Comparison of ENCODE assay signal across 9 mouse cellular contexts in genomic region chr8:94986676-94987075, GRCm38 (mm10). TPM values are rescaled to one million over a fixed set of nuclear protein-coding genes. Genes with fewer than 3 reads are reported as not detected.
A peak's percentile ranks its signal among the peaks of the same experiment; 100 is the strongest.
DNase-seq lines count a peak whose midpoint lies in the region; ATAC-seq lines count a peak whose summit lies in the region.
"Had no signal": no experiment of that assay in that cellular context is flagged by ENCODE, and none has a peak within 500 bp of the region (broad histone marks: within the 10 kb centered on the region; RNA-seq: fewer than 3 reads in every experiment).

No protein-coding gene starts in this region.

- peak; percentile 96 for DNase-seq in heart, adult 11 months
- DNase-seq in heart, postnatal 36 days = no peak
- DNase-seq in 416B (ENCODE audit: low read depth) = peak; percentile 66
- peak; percentile 27 to 53 for DNase-seq in kidney, postnatal 4 days
- no peak for DNase-seq in thymus, postnatal 4 days
- no peak for DNase-seq in gastrocnemius, postnatal 10 days

- peak overlapping the region; percentile 13; the same call in 1 of the 2 replicates for H3K4me2 ChIP-seq in midbrain, embryonic 16.5 days (ENCODE audit: low read length)

- H3K9me3 ChIP-seq in erythroblast, embryonic 14.5 days (ENCODE audit: control insufficient read depth, low read length) = no peaks in the 10 kb centered on the region
- H3K9me3 ChIP-seq in midbrain, embryonic 16.5 days (replicated peaks; ENCODE audit: control insufficient read depth, low read length, poor library complexity, severe bottlenecking) = no peaks in the 10 kb centered on the region

- WGBS in midbrain, embryonic 16.5 days = 33% methylated on average over 5 of the region's 5 CpGs

- no peak overlapping the region for H3K9ac ChIP-seq in midbrain, embryonic 16.5 days (ENCODE audit: low read depth, low read length)

- H3K27ac ChIP-seq in midbrain, embryonic 16.5 days (ENCODE audit: low read length) = no peak overlapping the region
- H3K27ac ChIP-seq: macrophage had no signal

- peaks cover 62% of the 10 kb centered on the region for H3K36me3 ChIP-seq in erythroblast, embryonic 14.5 days (ENCODE audit: control insufficient read depth)
- H3K36me3 ChIP-seq in midbrain, embryonic 16.5 days (ENCODE audit: control insufficient read depth, insufficient read depth, low read length) = no peaks in the 10 kb centered on the region

- peaks cover 99% of the 10 kb centered on the region for H3K4me1 ChIP-seq in erythroblast, embryonic 14.5 days (ENCODE audit: control insufficient read depth)
- peaks cover 32% of the 10 kb centered on the region for H3K4me1 ChIP-seq in midbrain, embryonic 16.5 days (ENCODE audit: control insufficient read depth, insufficient read depth, low read length)

- no peaks in the 10 kb centered on the region for H3K27me3 ChIP-seq in erythroblast, embryonic 14.5 days (ENCODE audit: control insufficient read depth)
- H3K27me3 ChIP-seq in midbrain, embryonic 16.5 days (ENCODE audit: control insufficient read depth, insufficient read depth, low read depth, low read length) = no peaks in the 10 kb centered on the region

- no peak for ATAC-seq in midbrain, embryonic 16.5 days

- peak overlapping the region; percentile 83 for H3K4me3 ChIP-seq in erythroblast, embryonic 14.5 days (replicated peaks)
- no peak overlapping the region for H3K4me3 ChIP-seq in midbrain, embryonic 16.5 days (ENCODE audit: low read depth, low read length)

- intact Hi-C loops in heart, postnatal 36 days (cut with DNase I) = no loop called here

RNA-seq across cellular contexts. Expression of gene Adgrg1, which starts 12.1 kb away (rescaled TPM):
- total RNA-seq in heart, postnatal 36 days (2021) = 10 to 100 TPM; 42.5 to 62.0 TPM
- 14.3 and 18.4 TPM in 2 replicates for polyA plus RNA-seq in erythroblast, embryonic 14.5 days (2012)
- polyA plus RNA-seq in midbrain, embryonic 16.5 days (2015; fragmentation: Nextera tagmentation; extraction: Ambion mirVana) = 147 and 153 TPM in 2 replicates
- total RNA-seq in gastrocnemius, postnatal 10 days (2021) = 10 to 100 TPM; 15.6 to 18.0 TPM

RNA-seq across cellular contexts. Expression of gene Adgrg3, which starts 30.8 kb away (rescaled TPM):
- 1 to 10 TPM; 1.9 to 2.1 TPM for total RNA-seq in heart, postnatal 36 days (2021)
- polyA plus RNA-seq in erythroblast, embryonic 14.5 days (2012) = 0.08 and 0.17 TPM in 2 replicates
- polyA plus RNA-seq in midbrain, embryonic 16.5 days (2015; fragmentation: Nextera tagmentation; extraction: Ambion mirVana) = 0.56 and 0.64 TPM in 2 replicates
- 1 to 10 TPM in 1 of 2 experiments, under 1 TPM in 1; 0.80 to 1.2 TPM for total RNA-seq in gastrocnemius, postnatal 10 days (2021)

Comparison
In these comparisons a context has a peak if more than half of its experiments do, and no peak if none do; other contexts are left out.
1. DNase-seq: peak in heart, adult 11 months (single experiment), 416B (single experiment) and kidney, postnatal 4 days (2 of 2); none in heart, postnatal 36 days (0 of 2), thymus, postnatal 4 days (single experiment) and gastrocnemius, postnatal 10 days (single experiment).